Mouse (Mus musculus) forebrain, postnatal 0 days (tissue): Measurements from ENCODE around the gene Ikzf4. TPM values are rescaled to one million over a fixed set of nuclear protein-coding genes. Genes with fewer than 3 reads are reported as not detected.

Experiments
- ATAC-seq: fragments of 200-750 bp; cut with Nextera tagmentation; 2 replicates; pipeline ENCODE4 v1.8.0; 2017; ENCODE audit warnings: mild to moderate bottlenecking, moderate library complexity
- DNase-seq: peaks from one replicate; pipeline ENCODE4 v3.0.0-alpha.2; 2015
- H3K27ac ChIP-seq: fragments of 300-500 bp; sonication (generic); 2 replicates; pipeline ENCODE4 v1.5.1; 2014; ENCODE audit warnings: low read depth, mild to moderate bottlenecking, antibody characterized with exemption, low read length, moderate library complexity, mixed read lengths
- H3K27me3 ChIP-seq: fragments of 300-500 bp; sonication (generic); 2 replicates; pipeline ENCODE4 v1.6.1; 2014; ENCODE audit warnings: mild to moderate bottlenecking, low read length, mixed read lengths; ENCODE audit not compliant: insufficient read depth
- H3K36me3 ChIP-seq: fragments of 300-500 bp; sonication (generic); 2 replicates; pipeline ENCODE4 v1.6.1; 2014; ENCODE audit warnings: mild to moderate bottlenecking, moderate library complexity; ENCODE audit not compliant: insufficient read depth
- H3K4me1 ChIP-seq: fragments of 300-500 bp; sonication (generic); 2 replicates; pipeline ENCODE4 v1.6.1; 2014; ENCODE audit warnings: antibody characterized with exemption; ENCODE audit not compliant: insufficient read depth
- H3K4me2 ChIP-seq: fragments of 300-500 bp; sonication (generic); 2 replicates; pipeline ENCODE4 v1.6.1; 2014; ENCODE audit warnings: low read depth, mild to moderate bottlenecking, moderate library complexity
- H3K4me3 ChIP-seq: fragments of 300-500 bp; sonication (generic); 2 replicates; pipeline ENCODE4 v1.5.1; 2014; ENCODE audit warnings: low read depth, low read length, mixed read lengths
- H3K9ac ChIP-seq: fragments of 300-500 bp; sonication (generic); 2 replicates; pipeline ENCODE4 v1.6.1; 2014; ENCODE audit warnings: mild to moderate bottlenecking
- H3K9me3 ChIP-seq: fragments of 300-500 bp; sonication (generic); 2 replicates; pipeline ENCODE4 v1.6.1; 2016; ENCODE audit warnings: low read length
- CTCF ChIP-seq: sonication (generic); IDR thresholded peaks from 2 replicates; pipeline ENCODE4 v1.5.1; 2016; ENCODE audit warnings: antibody characterized with exemption, control low read depth, low read depth
- WGBS: fragments of 180-500 bp; shearing (Covaris S2); extraction: QIAGEN DNeasy Blood & Tissue Kit; methylation state at CpG from one replicate; pipeline ENCODE4 v1.1.7; 2014; 5-methylcytosine and 5-hydroxymethylcytosine counted together
- polyA plus RNA-seq: library from polyadenylated mRNA; unstranded; fragments of >200 nt; fragmentation: Nextera tagmentation; extraction: Ambion mirVana; gene quantifications from 2 replicates; pipeline ENCODE4 v1.2.1, GENCODE M21; 2015
- total RNA-seq: library from RNA; depleted of rRNA; stranded (reverse); fragments of >200 nt; gene quantifications from 2 replicates; pipeline ENCODE4 v1.2.3, GENCODE M21; 2014; rRNA removed

Ikzf4 gene
- total RNA-seq: 8.4 and 15.6 TPM in 2 replicates
- polyA plus RNA-seq: 6.3 and 11.3 TPM in 2 replicates

GRCm38 (mm10) chr10:128645111-128646011 is at the start of gene Ikzf4:
Ikzf4 (minus strand) TSS chr10:128645991.
- peak; percentile 83 for ATAC-seq
- peaks cover 11% of the 10 kb centered on the region for H3K36me3 ChIP-seq
- H3K4me1 ChIP-seq: peaks cover 19% of the 10 kb centered on the region
- no peaks in the 10 kb centered on the region for H3K27me3 ChIP-seq
- TF ChIP-seq CTCF: peak; percentile 3; the same call in 1 of the 2 replicates
- peak; percentile 80 for DNase-seq
- peak within 1 kb of the TSS; percentile 78 for H3K9ac ChIP-seq
- peak within 1 kb of the TSS; percentile 93 for H3K27ac ChIP-seq
- H3K9me3 ChIP-seq: no peaks in the 10 kb centered on the region
- peak within 1 kb of the TSS; percentile 67 for H3K4me2 ChIP-seq
- H3K4me3 ChIP-seq: peak within 1 kb of the TSS; percentile 54
- 2% methylated on average over 35 of the region's 36 CpGs for WGBS

GRCm38 (mm10) chr10:128695411-128695991 is 49.7 kb upstream of the Ikzf4 start:
- ATAC-seq (no peak), DNase-seq (no peak)
- Histone ChIP-seq H3K9ac (peak overlapping the region; percentile 94), H3K4me1 (no peaks in the 10 kb centered on the region), H3K4me2 (peak overlapping the region; percentile 79), H3K4me3 (peak overlapping the region; percentile 95), H3K36me3 (no peaks in the 10 kb centered on the region), H3K27me3 (no peaks in the 10 kb centered on the region), H3K9me3 (no peaks in the 10 kb centered on the region), H3K27ac (peak overlapping the region; percentile 94)
- 2% methylated on average over 22 of the region's 22 CpGs for WGBS
- TF ChIP-seq CTCF: no peak

GRCm38 (mm10) chr10:128674469-128675008 is 28.7 kb upstream of the Ikzf4 start:
- peak overlapping the region; percentile 40; the same call in 1 of the 2 replicates for H3K27ac ChIP-seq
- 2% methylated on average over 9 of the region's 9 CpGs for WGBS
- DNase-seq: peak; percentile 56

GRCm38 (mm10) chr10:128673763-128674468 is 28.1 kb upstream of the Ikzf4 start, which contains the start of gene Suox:
Suox (minus strand) TSS chr10:128674073.
- Histone ChIP-seq H3K27me3 (no peaks in the 10 kb centered on the region), H3K4me1 (peaks cover 6% of the 10 kb centered on the region; the same call in 1 of the 2 replicates), H3K9ac (peak within 1 kb of the TSS; percentile 58), H3K4me3 (peak within 1 kb of the TSS; percentile 67), H3K9me3 (no peaks in the 10 kb centered on the region), H3K4me2 (peak within 1 kb of the TSS; percentile 95), H3K36me3 (peaks cover 8% of the 10 kb centered on the region; the same call in 1 of the 2 replicates), H3K27ac (peak within 1 kb of the TSS; percentile 45; the same call in 1 of the 2 replicates)
- peak; percentile 94 for ATAC-seq
- DNase-seq: peak; percentile 85
- no peak for TF ChIP-seq CTCF
- WGBS: under 1% methylated on average over 60 of the region's 60 CpGs

More at GRCm38 (mm10) chr10:128674469-128675008, 28.7 kb upstream of the Ikzf4 start:
- H3K27me3 ChIP-seq: no peaks in the 10 kb centered on the region
- peak overlapping the region; percentile 67 for H3K4me3 ChIP-seq
- peaks cover 6% of the 10 kb centered on the region; the same call in 1 of the 2 replicates for H3K4me1 ChIP-seq
- H3K4me2 ChIP-seq: peak overlapping the region; percentile 95
- ATAC-seq: peak; percentile 5; the same call in 1 of the 2 replicates
- peak overlapping the region; percentile 58 for H3K9ac ChIP-seq
- TF ChIP-seq CTCF: peak; percentile 72
- H3K9me3 ChIP-seq: no peaks in the 10 kb centered on the region
- peaks cover 13% of the 10 kb centered on the region for H3K36me3 ChIP-seq

GRCm38 (mm10) chr10:128671148-128671547 is 25.4 kb upstream of the Ikzf4 start:
- Histone ChIP-seq H3K9ac (no peak overlapping the region), H3K27me3 (no peaks in the 10 kb centered on the region), H3K4me1 (peaks cover 12% of the 10 kb centered on the region; the same call in 1 of the 2 replicates), H3K27ac (no peak overlapping the region), H3K9me3 (no peaks in the 10 kb centered on the region), H3K4me3 (no peak overlapping the region), H3K4me2 (no peak overlapping the region), H3K36me3 (peaks cover 8% of the 10 kb centered on the region; the same call in 1 of the 2 replicates)
- no peak for ATAC-seq
- DNase-seq: no peak
- WGBS: 90% methylated on average over 9 of the region's 9 CpGs
- no peak for TF ChIP-seq CTCF
